Mouse (Mus musculus): ENCODE measurements around the gene Malsu1.

Gene Malsu1

DNA sequence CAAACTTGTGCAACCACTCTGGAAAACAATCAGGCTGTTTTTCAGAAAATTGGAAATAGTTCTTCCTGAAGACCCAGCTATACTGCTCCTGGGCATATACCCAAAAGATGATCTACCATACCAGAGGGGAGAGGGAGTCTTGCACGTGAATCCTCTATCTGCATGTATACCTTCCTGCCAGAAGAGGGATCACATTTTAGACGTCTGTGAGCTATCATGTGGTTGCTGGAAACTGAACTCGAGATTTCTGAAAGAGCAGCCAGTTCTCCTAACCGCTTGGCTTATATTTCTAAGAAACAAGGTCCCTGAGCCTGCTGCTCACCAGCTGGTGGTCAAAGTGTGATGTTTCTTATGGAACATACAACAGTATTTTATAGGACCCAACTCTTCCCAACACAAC, 5.2 kb upstream of the Malsu1 start:
- in situ Hi-C loops (cut with MboI, MseI), result loop anchor here (25.0 kb wide), 1 partner anchor 144 kb away; the partner anchor contains the start of gene Igf2bp3

DNA sequence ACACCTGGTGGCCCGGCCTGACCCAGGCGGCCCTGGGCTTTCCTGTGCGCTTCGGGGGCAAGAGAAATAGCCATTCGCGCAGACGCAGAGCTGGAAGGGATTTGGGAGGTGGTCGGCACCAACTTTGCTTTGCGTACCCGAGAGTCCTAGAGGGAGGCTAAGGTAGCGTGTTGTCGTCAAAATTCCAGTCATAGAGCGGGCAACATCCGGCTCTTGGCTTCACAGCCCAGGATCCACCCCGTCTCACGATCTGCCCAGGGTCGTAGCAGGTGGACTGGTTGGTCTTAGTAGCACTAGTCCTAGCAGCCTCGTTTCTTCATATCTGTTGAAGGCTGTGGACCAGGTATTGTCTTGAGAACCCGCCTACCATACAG, 509 bp downstream of the Malsu1 start:
- in situ Hi-C loops (cut with MboI, MseI), result loop anchor here (25.0 kb wide), 1 partner anchor 138 kb away; the partner anchor contains the start of gene Igf2bp3

DNA sequence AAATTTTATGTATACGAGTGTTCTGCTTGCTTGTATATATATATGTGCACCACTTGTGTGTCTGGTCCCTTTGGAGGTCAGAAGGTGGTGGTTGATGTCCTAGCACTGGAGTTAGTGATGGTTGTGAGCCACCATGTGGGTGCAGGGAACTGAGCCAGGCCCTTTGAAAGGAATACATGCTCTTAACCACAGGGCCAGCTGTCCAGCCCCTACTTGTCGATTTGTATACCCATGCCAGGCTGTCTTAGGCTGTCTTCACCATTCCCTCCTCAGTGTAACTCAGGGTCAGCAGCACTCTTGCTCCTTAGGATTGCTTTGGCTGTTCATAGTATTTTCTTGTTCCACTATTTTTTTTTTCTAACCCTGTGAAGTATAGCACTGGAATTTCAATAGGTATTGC, 4.3 kb downstream of the Malsu1 start:
- in situ Hi-C loops (cut with MboI, MseI), result no loop called here

DNA sequence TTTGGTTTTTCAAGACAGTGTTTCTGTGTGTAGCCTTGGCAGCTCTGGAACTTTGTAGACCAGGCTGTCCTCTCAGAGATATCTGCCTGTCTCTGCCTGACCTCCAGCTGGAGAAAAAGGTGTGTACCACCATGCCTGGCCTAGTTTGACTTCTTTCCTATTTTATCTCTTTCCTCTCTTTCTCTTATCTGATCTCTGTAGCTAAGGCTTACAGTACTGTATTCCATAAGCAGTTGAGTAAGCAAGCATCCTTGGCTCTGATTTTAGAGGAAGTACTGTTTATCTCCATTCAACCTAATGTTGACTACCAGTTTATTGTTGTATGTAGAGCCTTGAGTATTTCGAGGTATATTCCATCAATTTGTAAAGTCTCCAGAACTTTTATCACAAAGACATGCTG, 5.7 kb downstream of the Malsu1 start:
- in situ Hi-C loops (cut with MboI, MseI), result no loop called here

DNA sequence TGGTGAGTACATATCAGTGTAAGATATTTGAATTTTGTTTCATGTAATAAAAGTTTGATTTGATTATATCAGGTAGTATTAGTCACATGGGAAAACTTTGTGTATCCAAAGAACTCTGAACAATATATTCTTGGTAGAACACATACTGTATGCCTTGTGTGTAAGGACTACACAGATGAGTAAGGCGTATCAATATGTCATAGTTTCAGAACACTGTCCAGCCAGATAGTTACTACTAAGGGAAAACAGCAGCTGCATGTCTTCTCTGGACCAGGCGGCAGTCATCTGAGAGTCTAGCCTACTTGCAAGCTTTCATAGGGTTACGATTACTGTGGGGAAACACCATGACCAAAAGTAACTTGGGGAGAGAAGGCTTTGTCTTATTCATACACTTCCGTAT, 9.4 kb downstream of the Malsu1 start:
- in situ Hi-C loops (cut with MboI, MseI), result no loop called here

DNA sequence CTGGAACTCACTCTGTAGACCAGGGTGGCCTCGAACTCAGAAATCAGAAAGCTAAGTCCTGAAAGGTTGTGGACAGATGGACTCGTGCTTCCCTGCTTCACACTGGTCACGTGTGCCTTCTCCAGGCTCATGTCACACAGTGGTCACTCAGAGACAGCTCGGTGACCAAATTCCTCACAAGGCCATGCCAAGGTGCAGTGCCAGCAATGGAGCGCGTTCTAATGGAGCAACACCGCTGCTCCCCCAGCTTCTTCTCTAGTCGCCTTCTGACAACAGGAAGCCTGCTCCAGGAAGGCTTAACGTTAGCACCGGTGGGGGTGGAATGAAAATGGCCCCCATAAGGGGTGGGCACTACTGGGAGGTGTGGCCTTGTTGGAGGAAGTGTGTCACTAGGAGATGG, 21.4 kb downstream of the Malsu1 start:
- in situ Hi-C loops (cut with MboI, MseI), result no loop called here

DNA sequence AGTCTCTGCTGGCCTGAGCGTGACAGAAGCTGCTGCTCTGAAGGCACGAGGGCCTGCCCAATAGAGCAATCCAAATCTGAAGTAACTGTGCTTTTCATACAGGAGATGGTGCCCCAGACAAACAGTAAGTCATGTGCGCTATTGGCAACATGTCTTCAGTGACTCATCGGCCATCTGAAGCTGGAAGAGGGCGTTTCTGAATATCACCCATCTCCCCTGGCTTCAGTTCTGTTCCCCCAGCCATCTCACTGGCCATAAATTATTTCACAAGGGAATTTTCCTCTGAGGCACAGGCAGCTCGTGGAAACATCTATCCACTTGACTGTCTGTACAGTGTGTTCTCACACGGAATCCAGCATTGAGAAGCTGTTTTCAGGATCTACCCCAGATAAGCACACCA, 22.8 kb downstream of the Malsu1 start:
- in situ Hi-C loops (cut with MboI, MseI), result no loop called here

DNA sequence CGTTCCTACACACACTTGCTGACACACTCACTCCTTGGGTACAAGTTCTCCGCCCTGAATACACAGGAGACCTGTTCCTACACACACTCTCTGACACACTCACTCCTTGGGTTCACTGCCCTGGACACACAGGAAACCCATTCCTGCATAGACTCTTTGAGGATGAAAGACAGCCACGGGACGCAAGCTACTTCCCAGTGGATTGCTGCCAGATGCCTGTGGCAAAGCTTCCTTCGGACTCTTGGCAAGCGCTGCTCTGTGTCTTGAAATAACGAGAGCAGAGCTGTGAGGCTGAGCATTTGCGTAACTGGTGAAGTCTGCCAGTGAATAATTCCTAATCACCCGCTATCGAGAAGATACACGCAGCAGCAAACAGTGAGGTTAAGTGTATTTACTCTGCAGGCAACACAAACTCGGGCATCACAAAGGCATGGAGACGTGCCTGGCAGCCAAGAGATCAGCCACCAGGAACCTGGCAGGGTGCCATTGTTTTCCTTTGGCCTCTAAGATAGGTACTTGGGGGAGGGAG, 23.4 kb downstream of the Malsu1 start:
- in situ Hi-C loops (cut with MboI, MseI), result no loop called here

DNA sequence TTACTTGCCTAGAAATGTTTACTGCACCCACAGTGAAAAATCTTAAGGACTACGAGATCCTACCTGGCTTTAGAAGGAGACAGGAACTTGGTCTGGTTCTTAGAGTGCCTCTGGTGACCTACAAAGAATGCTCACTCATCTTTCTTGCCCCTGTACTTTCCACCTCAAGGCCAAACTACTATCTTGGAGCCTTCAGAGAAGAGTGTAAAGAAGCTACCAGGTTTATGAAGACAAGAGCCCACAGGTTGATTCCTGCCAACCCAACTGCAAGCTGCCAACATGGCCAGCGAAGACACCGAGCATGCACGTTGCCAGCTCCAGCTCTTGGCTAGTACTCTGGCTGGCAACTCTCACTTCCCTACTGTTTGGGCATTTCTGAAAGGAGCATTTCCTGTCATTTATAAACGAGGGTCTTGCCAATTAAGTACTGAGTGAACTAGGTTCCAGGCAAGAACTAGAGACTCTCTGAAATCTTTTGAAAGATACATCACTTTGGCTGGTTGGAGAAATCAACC, 24.1 kb downstream of the Malsu1 start:
- in situ Hi-C loops (cut with MboI, MseI), result no loop called here

DNA sequence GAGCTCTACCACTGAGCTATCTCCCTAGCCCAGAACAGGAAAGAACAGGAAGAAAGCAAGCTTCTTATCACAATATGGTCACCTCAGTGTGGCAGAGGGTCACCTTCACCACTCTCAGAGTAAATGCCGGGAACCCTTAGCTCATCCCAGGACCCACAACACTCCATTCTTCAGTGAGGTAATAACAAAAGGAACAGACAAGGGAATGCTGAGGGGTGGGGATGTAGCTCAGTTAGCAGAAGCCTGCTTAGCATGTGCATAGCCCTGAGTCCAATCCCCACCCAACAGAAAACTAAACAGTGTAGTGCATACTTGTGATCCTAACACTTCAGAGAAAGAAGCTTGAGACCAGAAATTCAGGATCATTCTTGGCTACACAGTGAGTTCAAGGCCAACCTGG, 25.5 kb downstream of the Malsu1 start:
- in situ Hi-C loops (cut with MboI, MseI), result no loop called here

DNA sequence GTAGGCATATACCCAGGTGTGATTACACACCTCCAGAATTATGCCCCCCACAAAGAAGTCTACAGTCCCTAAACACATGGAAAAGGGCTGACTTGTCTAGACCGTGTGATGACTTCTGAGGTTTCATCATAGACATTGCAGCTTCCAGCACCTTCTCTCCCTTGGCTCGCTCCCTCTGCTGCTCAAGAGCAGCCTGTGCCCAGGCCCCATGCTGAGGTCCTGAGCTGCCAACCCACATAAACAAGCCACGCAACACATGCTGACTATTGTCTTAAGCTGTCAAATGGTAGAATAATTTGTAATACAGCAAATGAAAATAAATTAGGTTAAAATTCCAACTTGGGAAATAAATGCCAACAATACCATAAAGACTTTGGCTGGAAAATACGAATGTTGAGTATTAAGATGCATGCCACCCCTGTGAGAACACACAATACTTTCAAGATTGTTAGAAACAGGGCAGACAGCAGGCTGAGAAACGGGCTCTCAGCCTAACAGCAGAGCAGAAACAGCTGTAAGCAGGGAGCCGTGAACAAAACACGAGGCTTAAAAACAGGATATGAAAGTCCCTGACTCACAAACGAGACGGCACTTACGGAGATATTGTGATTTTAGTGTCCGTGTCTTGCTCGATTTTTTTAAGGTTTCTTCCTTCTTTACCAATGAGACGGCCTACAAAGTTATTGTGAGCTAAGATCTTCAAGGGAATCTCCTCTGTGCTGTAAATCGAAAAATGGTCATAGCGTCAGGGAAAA, 33.3 kb downstream of the Malsu1 start:
- in situ Hi-C loops (cut with MboI, MseI), result no loop called here

DNA sequence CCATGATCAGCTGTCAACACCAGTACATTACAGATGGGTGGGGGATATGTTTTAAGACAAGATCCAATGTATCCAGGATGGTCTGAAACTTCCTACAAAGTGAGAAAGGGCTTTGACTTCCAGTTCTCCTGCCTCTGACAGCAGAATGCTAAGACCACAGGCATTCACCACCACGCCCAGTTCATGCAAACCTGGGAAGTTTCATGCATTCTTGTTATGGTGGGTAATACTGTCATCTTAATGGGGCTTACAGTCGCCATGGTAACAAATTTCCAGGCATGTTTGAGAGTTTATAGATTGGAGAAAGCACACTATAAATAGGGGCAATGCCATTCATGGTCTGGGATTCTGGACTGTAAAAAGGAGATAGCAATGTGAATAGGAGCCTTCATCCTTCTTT, 35.6 kb downstream of the Malsu1 start:
- in situ Hi-C loops (cut with MboI, MseI), result no loop called here

DNA sequence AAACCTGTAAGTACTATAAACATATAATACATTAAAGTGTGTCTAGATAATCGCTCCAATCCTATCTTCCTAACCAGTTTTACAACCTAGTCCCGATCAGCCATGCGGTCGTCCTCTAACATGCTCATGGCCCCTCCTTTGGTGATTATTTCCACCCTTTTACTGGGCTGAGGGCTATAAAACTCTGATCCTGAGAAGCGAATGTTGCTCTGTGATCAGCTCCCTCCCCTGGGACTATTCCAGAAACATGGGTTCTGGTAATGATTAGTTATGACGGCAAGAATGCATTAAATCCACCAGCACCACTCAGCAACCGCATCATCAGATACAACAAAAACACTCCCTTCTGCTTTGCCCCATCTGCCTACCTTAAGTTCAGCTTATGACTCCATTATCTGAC, 40.3 kb downstream of the Malsu1 start:
- in situ Hi-C loops (cut with MboI, MseI), result no loop called here

DNA sequence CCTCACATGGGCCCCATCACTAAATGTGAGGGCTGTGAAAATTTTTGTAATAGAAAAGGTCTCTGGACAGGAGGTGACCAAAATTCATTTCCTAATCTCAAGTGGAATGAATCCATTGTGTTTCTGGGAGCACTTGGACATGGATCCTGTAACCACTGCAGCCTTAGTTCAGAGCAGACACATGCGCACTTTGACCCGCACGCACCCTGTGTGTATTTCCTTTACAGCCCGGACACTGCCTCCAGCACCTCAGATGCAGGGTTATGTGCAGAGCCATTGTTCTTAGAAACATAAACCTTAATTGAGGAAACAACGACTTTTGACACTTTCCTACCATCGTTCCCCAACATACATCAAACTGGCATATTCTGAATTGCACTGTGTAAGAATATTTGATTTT, 40.9 kb downstream of the Malsu1 start:
- in situ Hi-C loops (cut with MboI, MseI), result no loop called here

DNA sequence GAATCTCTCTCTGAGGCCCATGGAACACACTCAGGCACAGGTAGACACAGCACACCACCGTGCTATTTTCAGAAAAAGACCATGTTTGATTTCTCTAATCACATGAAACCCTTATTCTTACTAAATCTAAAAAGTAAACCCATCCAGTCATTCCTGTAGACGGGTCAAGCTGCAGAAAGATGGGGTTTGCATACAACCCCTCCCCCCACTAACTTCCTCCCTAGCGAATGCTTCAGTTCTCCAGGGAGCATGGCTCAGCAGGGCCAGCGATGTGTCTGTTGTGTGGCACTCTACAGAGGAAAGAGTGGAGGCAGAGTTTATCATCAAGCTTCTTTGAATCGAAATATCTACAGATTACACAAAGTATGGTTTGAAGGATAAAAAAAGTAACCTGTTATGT, 42.0 kb downstream of the Malsu1 start:
- in situ Hi-C loops (cut with MboI, MseI), result no loop called here

DNA sequence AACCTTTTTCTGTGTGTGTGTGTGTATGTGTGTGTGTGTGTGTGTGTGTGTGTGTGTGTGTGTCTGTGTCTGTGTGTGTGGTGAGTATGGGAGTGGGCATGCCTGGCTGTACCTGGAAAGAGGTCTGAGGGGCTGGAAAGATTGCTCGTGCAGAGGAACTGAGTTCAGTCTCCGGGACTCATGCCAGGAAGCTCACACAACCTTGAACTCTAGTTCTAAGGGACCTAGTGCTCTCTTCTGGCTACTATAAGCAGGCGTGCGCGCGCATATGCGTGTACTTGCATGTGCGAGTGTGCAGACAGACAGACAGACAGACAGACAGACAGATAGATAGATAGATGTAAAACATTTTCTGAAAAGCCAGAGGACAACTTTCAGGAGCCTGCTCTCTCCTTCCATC, 42.6 kb downstream of the Malsu1 start:
- in situ Hi-C loops (cut with MboI, MseI), result no loop called here

DNA sequence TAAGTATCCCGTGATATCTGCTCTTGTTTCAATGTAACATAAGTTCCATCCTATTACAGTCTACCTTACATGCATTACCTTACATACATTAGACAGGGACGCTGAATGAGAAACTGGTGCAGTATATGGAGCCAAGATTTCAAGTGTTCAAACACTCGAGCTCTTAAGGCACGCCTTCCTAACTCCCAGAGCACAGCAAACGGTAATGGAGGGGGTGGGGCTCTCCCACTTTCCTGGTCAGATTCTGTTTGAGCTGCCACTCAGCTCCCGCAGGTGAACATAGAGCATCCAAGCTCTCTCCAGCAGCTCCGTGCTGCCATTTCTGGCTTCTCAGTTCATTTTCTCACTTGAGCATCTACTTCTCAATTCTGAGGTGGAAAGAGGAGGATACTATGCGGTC, 44.9 kb downstream of the Malsu1 start:
- in situ Hi-C loops (cut with MboI, MseI), result no loop called here

DNA sequence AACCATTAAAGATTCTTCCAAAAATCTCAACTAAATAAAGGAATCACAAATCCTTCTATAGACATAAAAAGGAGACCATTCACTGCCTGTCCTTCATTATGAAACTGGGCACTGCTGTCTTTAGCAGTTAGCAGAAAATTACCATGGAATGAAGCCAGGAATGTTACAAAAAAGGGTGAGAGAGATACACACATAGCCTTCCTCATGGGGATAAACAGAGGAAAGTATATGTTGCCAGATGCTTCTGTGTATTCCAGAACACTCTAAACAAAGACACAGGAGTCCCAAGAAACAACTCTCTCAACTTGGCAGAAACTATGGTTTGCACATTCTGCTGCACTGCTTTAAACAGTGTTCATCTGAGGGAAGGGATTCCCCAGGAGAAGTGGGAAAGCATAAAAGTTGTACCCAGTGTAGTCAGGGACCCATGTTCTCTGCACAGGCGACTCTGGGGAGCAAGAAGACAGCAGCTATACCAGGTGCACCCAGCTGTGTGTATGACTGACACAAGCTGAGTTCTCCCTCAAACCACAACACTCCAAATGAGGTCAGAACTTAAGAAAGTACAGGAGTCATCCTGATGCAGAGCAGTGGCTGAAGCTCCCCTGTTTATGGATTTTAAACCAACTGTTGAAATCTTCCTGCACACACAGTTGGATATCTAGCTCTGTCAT, 46.0 kb downstream of the Malsu1 start:
- in situ Hi-C loops (cut with MboI, MseI), result no loop called here

DNA sequence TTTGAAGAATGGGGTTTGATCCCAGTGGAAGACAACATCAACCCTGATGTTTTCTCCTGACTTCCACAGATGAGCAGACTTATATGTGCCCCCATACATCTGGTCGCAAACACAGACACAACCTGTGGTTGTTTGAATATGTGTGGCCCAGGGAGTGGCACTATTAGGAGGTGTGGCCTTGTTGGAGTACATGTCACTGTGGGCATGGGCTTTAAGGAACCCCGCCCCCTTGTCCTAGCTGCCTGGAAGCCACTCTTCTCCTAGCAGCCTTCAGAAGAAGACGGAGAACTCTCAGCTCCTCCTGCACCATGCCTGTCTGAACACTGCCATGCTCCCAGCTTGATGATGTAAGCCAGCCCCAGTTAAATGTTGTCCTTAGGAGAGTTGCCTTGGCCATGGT, 46.8 kb downstream of the Malsu1 start:
- in situ Hi-C loops (cut with MboI, MseI), result no loop called here

DNA sequence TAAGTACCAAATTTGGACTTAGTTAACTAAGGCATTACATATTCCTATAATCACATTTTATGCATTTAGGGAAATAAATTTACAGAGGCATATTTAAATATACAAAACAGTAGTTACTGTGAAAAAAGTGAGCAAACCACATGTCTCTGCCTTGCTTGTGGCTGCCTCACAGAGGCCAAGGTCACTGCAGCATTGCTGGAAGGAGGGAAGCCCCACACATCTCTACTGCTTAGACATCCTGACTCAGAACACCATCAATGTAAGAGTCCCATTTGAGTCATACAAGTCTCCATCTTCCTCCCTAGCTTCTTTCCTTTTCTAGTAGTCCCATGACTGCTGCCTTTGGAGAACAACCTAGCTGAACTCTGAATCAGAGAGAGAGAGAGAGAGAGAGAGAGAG, 56.7 kb downstream of the Malsu1 start:
- in situ Hi-C loops (cut with MboI, MseI), result no loop called here

DNA sequence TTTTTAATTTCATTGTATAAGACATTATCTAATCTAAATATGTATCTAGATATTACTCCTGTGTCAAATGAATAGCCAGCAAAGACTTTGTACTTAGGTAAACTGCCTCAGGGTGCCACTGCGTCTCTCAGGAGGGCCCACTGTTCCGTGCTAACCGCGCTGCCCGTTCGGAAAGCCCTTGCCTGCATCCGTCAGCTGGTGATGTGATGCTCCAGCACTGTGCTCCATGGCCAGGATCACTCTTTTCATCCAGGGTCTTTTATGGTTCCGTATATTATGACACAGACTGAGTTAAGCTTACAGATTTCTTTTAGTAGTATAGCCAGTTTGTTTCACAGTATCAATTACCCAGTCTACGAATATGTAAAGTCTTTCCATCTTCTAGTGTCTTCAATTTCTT, 58.3 kb downstream of the Malsu1 start:
- in situ Hi-C loops (cut with MboI, MseI), result no loop called here

DNA sequence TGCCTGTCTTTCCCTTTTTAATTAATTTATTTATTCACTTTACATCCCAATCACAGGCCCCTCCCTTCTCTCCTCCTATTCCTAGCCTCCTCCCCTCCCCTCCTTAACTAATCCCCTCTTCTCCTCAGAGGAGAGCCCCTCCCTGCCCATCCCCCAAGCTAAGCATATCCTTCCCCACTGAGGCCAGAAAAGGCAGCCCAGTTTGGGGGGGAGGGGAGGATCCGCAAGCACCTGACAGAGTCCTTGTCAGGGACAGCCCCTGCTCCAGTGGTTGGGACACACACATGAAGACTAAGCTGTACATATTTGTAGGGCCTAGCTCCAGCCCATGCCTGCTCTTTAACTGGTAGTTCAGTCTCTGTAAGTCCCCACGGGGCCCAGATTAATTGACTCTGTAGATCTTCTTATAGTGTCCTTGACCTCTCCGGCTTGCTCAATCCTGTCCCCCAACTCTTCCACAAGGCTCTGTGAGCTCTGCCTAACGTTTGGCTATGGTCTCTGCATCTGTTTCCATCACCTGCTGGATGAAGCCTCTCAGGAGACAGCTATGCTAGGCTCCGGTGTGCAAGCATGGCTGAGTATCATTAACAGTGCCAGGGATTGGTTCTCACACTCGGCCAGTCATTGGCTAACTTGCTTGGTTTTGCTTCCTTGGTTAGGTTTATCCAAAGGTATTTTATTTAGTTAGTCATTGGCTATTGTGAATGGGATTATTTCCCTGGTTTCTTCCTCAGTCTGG, 58.9 kb downstream of the Malsu1 start:
- in situ Hi-C loops (cut with MboI, MseI), result no loop called here

Data from regulatory T cell (primary cell).